Mouse (Mus musculus) hindbrain, embryonic 11.5 days (tissue): ENCODE data around the gene Fam160a1. TPM values are rescaled to one million over a fixed set of nuclear protein-coding genes. Genes with fewer than 3 reads are reported as not detected.

Experiments used
- ATAC-seq: fragments of 200-750 bp; cut with Nextera tagmentation; 2 replicates; pipeline ENCODE4 v1.8.0; 2017; ENCODE audit warnings: mild to moderate bottlenecking, moderate TSS enrichment, moderate library complexity; ENCODE audit not compliant: low FRiP score
- DNase-seq: peaks from one replicate; pipeline ENCODE4 v3.0.0-alpha.2; 2015; ENCODE audit warnings: low spot score
- H3K27ac ChIP-seq: fragments of 300-500 bp; sonication (generic); 2 replicates; pipeline ENCODE4 v1.5.1; 2014; ENCODE audit warnings: mild to moderate bottlenecking, low read depth, low read length
- H3K27me3 ChIP-seq: fragments of 300-500 bp; sonication (generic); 2 replicates; pipeline ENCODE4 v1.6.1; 2014; ENCODE audit warnings: mild to moderate bottlenecking, low read length, moderate library complexity, mixed read lengths; ENCODE audit not compliant: control insufficient read depth, insufficient read depth
- H3K36me3 ChIP-seq: fragments of 300-500 bp; sonication (generic); 2 replicates; pipeline ENCODE4 v1.6.1; 2014; ENCODE audit warnings: mild to moderate bottlenecking, low read length, moderate library complexity, mixed read lengths; ENCODE audit not compliant: control insufficient read depth, insufficient read depth
- H3K4me1 ChIP-seq: fragments of 300-500 bp; sonication (generic); replicated peaks from 2 replicates; pipeline ENCODE4 v1.6.1; 2014; ENCODE audit warnings: low read length, mixed read lengths; ENCODE audit not compliant: control insufficient read depth, insufficient read depth
- H3K4me2 ChIP-seq: fragments of 300-500 bp; sonication (generic); replicated peaks from 2 replicates; pipeline ENCODE4 v1.6.1; 2014; ENCODE audit warnings: mild to moderate bottlenecking, low read depth, low read length
- H3K4me3 ChIP-seq: fragments of 300-500 bp; sonication (generic); 2 replicates; pipeline ENCODE4 v1.5.1; 2014; ENCODE audit warnings: low read depth, low read length
- H3K9ac ChIP-seq: fragments of 300-500 bp; sonication (generic); 2 replicates; pipeline ENCODE4 v1.6.1; 2014; ENCODE audit warnings: low read depth, low read length
- H3K9me3 ChIP-seq: fragments of 300-500 bp; sonication (generic); 2 replicates; pipeline ENCODE4 v1.6.1; 2016; ENCODE audit warnings: low read length; ENCODE audit not compliant: control insufficient read depth
- WGBS: fragments of 180-500 bp; shearing (Covaris S2); extraction: QIAGEN DNeasy Blood & Tissue Kit; methylation state at CpG from one replicate; pipeline ENCODE4 v1.1.7; 2014; 5-methylcytosine and 5-hydroxymethylcytosine counted together
- polyA plus RNA-seq: library from polyadenylated mRNA; unstranded; fragments of >200 nt; fragmentation: Nextera tagmentation; extraction: Ambion mirVana; gene quantifications from 2 replicates; pipeline ENCODE4 v1.2.1, GENCODE M21; 2014

Gene Fam160a1
- polyA plus RNA-seq, 1 experiment from 2014 or later: 0.60 TPM

DNA sequence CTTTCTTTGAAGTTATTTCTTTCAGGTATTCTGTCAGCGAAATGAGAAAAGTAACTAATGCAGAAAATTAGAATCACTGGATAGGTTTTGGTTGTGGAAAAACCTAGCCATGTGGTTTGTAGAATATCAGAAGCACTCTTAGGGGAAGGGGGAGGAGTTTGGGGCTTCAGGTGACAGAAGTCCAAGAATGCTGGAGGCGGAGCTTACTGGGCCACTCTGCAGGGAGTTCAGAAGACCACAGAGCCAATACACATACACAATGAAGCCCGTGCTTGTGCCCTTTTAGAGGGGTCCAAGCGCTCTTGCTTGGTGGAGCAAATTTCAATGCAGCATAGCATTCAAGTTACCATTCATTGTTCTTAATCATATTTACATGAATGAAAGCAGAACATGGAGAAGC lies 68.2 kb downstream of the Fam160a1 start:
- no peak for DNase-seq

DNA sequence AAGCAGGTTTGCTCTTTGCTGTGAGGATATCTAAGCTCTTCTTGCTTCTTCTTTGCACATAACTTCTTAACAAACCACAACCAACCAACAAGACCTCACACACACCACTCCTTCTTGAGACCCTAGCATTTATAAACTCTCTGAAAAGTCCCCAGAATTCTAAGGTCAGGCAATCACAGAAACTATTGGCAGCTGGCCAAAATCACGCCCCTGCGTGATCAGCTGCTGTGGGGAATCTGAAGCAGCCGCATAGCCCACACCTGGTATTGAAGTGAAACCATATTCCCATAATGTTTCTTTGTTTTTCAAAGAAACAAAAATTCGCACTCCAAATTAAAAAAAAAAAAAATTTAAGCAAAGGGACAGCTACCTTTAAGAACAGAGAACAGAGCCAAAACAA lies 71.0 kb downstream of the Fam160a1 start:
- ATAC-seq (no peak), DNase-seq (no peak)
- Histone ChIP-seq H3K27ac (no peak overlapping the region), H3K4me2 (no peak overlapping the region), H3K27me3 (no peaks in the 10 kb centered on the region), H3K4me1 (no peaks in the 10 kb centered on the region), H3K9ac (no peak overlapping the region), H3K4me3 (no peak overlapping the region), H3K36me3 (no peaks in the 10 kb centered on the region), H3K9me3 (no peaks in the 10 kb centered on the region)
- 75% methylated on average over 4 of the region's 4 CpGs for WGBS

More for the DNA sequence above, 68.2 kb downstream of the Fam160a1 start:
- no peak overlapping the region for H3K4me3 ChIP-seq
- no peak for ATAC-seq
- WGBS: 21% methylated on average over 4 of the region's 4 CpGs
- no peaks in the 10 kb centered on the region for H3K9me3 ChIP-seq
- no peak overlapping the region for H3K27ac ChIP-seq
- H3K27me3 ChIP-seq: no peaks in the 10 kb centered on the region
- H3K36me3 ChIP-seq: no peaks in the 10 kb centered on the region
- H3K4me1 ChIP-seq: no peaks in the 10 kb centered on the region
- H3K9ac ChIP-seq: no peak overlapping the region
- no peak overlapping the region for H3K4me2 ChIP-seq

DNA sequence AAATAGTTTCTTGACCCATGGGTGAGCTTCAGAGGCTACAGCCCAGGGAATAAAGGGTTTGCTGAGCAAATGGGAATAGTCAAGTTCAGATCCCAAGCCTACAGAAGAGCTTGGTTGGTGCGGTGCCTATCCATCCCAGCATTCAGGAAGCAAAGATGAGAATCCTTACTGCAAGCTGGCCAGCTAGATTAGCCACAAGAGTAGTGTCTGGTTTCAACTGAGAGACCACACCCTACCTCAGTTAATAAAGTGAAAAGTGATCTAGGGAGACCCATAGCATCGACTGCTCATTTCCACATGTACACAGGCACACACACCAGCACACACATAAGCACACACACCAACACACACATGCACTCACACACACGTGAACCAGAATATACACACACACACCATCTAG lies 75.3 kb downstream of the Fam160a1 start:
- no peak overlapping the region for H3K4me2 ChIP-seq
- no peak for DNase-seq
- H3K36me3 ChIP-seq: no peaks in the 10 kb centered on the region
- H3K4me3 ChIP-seq: no peak overlapping the region
- no peaks in the 10 kb centered on the region for H3K27me3 ChIP-seq
- no peaks in the 10 kb centered on the region for H3K9me3 ChIP-seq
- ATAC-seq: no peak
- no peak overlapping the region for H3K9ac ChIP-seq
- H3K27ac ChIP-seq: no peak overlapping the region
- H3K4me1 ChIP-seq: no peaks in the 10 kb centered on the region
- 92% methylated on average over 3 of the region's 3 CpGs for WGBS

DNA sequence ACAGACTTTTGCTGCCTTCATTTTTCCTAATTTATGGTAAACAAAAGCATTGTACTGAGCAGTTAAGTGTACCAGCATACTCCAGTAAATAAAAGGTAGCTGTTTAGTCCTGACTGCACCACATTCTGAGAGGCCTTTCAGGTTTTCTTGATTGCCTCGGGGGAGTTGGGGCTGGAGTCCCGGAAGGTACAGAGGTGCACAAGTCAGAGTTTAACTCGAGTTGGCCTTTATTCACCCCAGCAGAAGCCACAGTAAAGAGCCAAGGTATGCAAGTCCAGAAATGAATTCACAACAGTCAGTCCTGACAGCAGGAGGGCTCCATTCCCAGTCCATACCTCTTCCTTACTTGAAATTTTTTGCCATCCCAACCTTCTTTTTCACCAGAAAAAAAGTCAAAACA lies 78.5 kb downstream of the Fam160a1 start:
- no peak for DNase-seq
- Histone ChIP-seq H3K4me1 (no peaks in the 10 kb centered on the region), H3K27ac (no peak overlapping the region), H3K9me3 (no peaks in the 10 kb centered on the region), H3K36me3 (no peaks in the 10 kb centered on the region), H3K4me3 (no peak overlapping the region), H3K4me2 (no peak overlapping the region), H3K9ac (no peak overlapping the region), H3K27me3 (no peaks in the 10 kb centered on the region)
- WGBS: 83% methylated on average over 3 of the region's 3 CpGs
- ATAC-seq: no peak

DNA sequence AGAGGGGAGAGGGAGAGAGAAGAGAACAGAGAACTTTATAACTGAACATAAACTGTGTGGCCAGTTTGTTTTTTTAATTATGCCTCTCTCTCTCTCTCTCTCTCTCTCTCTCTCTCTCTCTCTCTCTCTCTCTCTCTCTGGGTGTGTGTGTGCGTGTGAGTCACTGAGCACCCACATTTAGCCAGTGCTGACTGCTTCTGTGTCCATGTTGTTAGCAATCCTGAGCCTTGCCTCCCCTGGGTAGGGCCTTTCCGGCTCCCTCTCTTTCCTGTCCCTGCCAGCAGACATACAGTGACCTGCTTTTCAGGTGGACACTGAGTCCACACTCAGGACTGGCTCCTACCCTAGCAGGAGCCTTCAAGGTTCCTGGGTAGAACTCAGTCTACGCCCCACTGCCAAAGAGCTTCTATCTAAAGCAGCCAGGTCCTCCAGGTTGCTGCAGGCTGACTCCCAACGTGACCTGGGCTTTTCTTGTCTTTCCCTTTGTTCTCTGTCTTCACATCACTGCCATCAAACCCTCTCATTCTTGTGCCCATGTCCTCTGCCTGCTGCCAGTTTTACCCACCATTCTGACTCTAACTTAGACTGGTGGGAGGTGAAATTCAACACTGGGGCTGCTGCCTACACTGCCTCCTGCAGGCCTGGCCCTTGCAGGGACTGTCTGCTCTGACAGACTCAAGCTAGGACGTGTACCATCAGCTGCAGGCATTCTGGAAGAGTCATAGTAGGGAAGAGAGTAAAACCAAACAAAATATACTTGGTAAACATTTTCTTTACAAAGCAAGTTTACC lies 83.0 kb downstream of the Fam160a1 start:
- Histone ChIP-seq H3K9me3 (no peaks in the 10 kb centered on the region), H3K36me3 (no peaks in the 10 kb centered on the region), H3K4me1 (no peaks in the 10 kb centered on the region), H3K27ac (no peak overlapping the region), H3K27me3 (no peaks in the 10 kb centered on the region), H3K4me3 (no peak overlapping the region), H3K9ac (no peak overlapping the region), H3K4me2 (no peak overlapping the region)
- DNase-seq: no peak
- 74% methylated on average over 5 of the region's 5 CpGs for WGBS
- ATAC-seq: no peak

DNA sequence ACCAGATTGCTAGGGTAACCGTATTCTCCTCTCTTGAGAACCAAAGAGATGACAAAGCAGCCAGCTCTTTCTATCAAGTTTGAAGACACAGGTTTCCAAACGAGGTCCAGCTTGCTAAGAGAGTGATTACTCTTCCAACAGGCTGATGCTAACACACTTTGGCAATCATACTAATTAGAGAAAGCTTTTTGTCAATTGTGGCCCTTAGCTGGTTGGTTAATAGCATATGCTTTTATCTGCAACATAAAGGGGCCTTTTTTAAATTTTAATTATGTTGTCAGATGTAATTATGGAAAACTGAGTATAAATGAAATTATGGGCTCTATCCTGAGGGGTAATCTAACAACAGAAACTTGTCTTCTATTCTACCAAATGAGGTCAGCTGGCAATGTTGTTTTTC lies 89.9 kb downstream of the Fam160a1 start:
- H3K9ac ChIP-seq: no peak overlapping the region
- H3K4me2 ChIP-seq: no peak overlapping the region
- H3K36me3 ChIP-seq: no peaks in the 10 kb centered on the region
- no peaks in the 10 kb centered on the region for H3K27me3 ChIP-seq
- H3K9me3 ChIP-seq: no peaks in the 10 kb centered on the region
- DNase-seq (no peak), ATAC-seq (no peak)
- H3K4me1 ChIP-seq: no peaks in the 10 kb centered on the region
- 54% methylated on average over 2 of the region's 2 CpGs for WGBS
- no peak overlapping the region for H3K27ac ChIP-seq
- no peak overlapping the region for H3K4me3 ChIP-seq

DNA sequence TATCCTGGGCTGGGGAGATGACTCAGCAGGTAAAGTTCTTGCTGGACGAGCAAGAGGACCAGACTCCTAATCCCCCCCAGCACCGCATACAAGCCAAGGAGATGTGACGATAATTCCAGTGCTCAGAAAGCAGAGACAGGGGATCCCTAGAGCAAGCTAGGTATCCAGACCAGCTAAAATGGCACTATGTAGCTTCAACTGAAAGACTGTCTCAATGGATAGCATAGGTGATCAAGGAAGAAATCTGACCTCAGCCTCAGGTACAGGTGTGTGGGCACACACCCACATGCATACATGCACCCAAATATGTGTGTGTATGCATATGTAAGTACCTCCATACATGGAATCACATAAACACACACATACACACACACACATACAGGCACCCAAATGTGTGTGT lies 91.1 kb downstream of the Fam160a1 start:
- Histone ChIP-seq H3K9me3 (no peaks in the 10 kb centered on the region), H3K4me2 (no peak overlapping the region), H3K27ac (no peak overlapping the region), H3K9ac (no peak overlapping the region), H3K4me3 (no peak overlapping the region), H3K27me3 (no peaks in the 10 kb centered on the region), H3K36me3 (no peaks in the 10 kb centered on the region), H3K4me1 (no peaks in the 10 kb centered on the region)
- 88% methylated on average over 3 of the region's 3 CpGs for WGBS
- ATAC-seq (no peak), DNase-seq (no peak)

DNA sequence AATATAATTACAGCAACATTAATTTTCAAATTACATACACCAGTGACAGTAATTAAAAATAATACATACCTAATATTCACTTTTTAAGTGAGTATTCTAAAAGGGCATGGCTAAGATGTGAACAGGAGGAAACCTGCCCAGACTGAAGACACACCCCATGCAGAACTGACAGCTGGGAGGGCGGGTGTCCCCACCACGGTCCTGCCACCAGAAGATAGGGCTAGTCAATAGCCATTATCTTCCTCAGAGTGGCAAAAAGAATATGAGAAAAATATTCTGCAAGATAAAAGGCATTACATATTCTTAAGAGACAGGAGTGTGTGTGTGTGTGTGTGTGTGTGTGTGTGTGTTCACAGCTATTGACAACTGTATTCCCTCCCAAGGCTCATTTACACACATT lies 92.0 kb downstream of the Fam160a1 start:
- no peaks in the 10 kb centered on the region for H3K27me3 ChIP-seq
- no peak for DNase-seq
- H3K4me1 ChIP-seq: no peaks in the 10 kb centered on the region
- H3K9me3 ChIP-seq: no peaks in the 10 kb centered on the region
- no peak overlapping the region for H3K4me3 ChIP-seq
- ATAC-seq: no peak
- H3K27ac ChIP-seq: no peak overlapping the region
- H3K4me2 ChIP-seq: no peak overlapping the region
- no peak overlapping the region for H3K9ac ChIP-seq
- no peaks in the 10 kb centered on the region for H3K36me3 ChIP-seq
- WGBS: 70% methylated on average over 2 of the region's 2 CpGs

DNA sequence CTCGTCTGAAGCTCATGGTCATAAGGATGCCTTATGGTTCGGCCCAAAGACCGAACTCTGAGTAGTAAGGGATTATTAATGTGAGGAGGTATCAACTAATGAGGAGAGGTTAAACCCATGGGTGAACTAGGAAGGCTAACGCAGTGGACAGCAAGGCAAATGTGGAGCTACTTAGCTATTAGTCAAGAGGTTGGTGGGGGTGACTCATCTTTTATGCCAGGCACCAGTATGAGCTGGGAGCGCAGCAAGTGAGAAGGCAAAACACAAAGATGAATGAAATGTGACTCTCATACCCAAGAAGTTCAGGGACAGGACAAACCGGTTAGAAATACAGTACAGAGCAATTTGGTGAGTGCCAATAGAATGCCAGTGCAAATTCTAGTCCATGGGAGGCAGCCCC lies 94.5 kb downstream of the Fam160a1 start:
- ATAC-seq (no peak), DNase-seq (no peak)
- H3K9ac ChIP-seq: no peak overlapping the region
- H3K4me3 ChIP-seq: no peak overlapping the region
- H3K36me3 ChIP-seq: no peaks in the 10 kb centered on the region
- 90% methylated on average over 6 of the region's 6 CpGs for WGBS
- H3K9me3 ChIP-seq: no peaks in the 10 kb centered on the region
- no peaks in the 10 kb centered on the region for H3K27me3 ChIP-seq
- H3K27ac ChIP-seq: no peak overlapping the region
- no peaks in the 10 kb centered on the region for H3K4me1 ChIP-seq
- H3K4me2 ChIP-seq: no peak overlapping the region
